In the genomic region with DNA sequence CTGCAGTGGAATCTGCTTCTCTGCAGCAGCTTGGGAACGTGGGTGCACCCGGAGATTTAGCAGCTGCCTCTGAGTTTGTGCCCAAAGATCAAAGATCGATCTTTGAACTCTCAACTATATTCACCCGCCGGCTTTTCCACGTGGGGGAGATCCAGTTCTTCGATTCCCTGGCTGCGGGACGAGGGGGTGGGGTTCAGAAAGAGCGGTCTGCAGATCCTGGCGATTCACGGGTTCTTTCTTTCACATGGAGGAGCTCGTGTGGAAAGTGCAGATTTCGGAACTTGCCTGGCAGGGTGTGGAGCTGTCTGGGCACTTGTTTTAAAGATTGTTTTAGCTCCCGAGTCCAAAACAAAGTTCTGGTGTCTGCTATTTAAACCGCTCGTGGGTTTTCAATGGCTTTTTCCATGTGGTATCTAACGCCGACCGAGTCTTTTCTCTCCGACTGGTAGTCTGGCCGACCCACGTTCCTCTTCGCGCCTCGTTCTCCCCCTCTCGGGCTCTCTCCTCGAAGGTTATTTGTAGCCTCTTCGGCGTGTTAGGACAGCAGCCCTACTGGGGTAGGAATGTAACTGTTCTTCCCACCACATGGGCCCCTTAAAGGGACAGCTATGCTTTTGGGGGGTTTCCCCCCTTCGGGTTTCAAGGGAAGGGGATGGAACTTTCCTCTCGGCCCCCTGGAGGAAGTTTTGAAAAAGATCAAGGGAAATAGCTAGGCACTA, we compare ENCODE assay signal across 8 mouse cellular contexts. TPM values are rescaled to one million over a fixed set of nuclear protein-coding genes. Genes with fewer than 3 reads are reported as not detected.
A peak's percentile ranks its signal among the peaks of the same experiment; 100 is the strongest.
DNase-seq lines count a peak whose midpoint lies in the region; ATAC-seq and TF ChIP-seq lines count a peak whose summit lies in the region.

No protein-coding gene starts in this region.

- DNase-seq in left cerebral cortex, adult 2 months (ENCODE audit: extremely low spot score in 1 of 2, low spot score in 2 of 2): no peak
- DNase-seq in left cerebral cortex, adult 9 months (ENCODE audit: low spot score in 2 of 2): no peak
- DNase-seq in brain, embryonic 14.5 days (ENCODE audit: low read depth): peak; percentile 80
- peak; percentile 76 for DNase-seq in retina, embryonic 14.5 days (ENCODE audit: low spot score)

- H3K9ac ChIP-seq in heart, embryonic 11.5 days (ENCODE audit: low read depth, low read length): peak overlapping the region; percentile 86
- peak overlapping the region; percentile 80 for H3K9ac ChIP-seq in kidney, embryonic 15.5 days
- H3K9ac ChIP-seq in lung, embryonic 15.5 days: peak overlapping the region; percentile 79

- no peak for ATAC-seq in heart, embryonic 11.5 days (replicated peaks; ENCODE audit: insufficient number of reproducible peaks, low FRiP score, low TSS enrichment)
- 0 out of 2 replicates have a peak, but pooled peaks have one; percentile 4 for ATAC-seq in kidney, embryonic 15.5 days (replicated peaks; ENCODE audit: low FRiP score)
- ATAC-seq in lung, embryonic 15.5 days (ENCODE audit: borderline replicate concordance, extremely low read depth, low FRiP score, low TSS enrichment): peak; percentile 37
- ATAC-seq in inflammation-experienced regulatory T-cells, adult 6 months: no peak

- peak overlapping the region; percentile 63 for H3K4me3 ChIP-seq in left cerebral cortex, adult 2 months
- peak overlapping the region; percentile 87 for H3K4me3 ChIP-seq in heart, embryonic 11.5 days (ENCODE audit: low read depth, low read length)
- peak overlapping the region; percentile 81 for H3K4me3 ChIP-seq in kidney, embryonic 15.5 days (replicated peaks)
- peak overlapping the region; percentile 72 for H3K4me3 ChIP-seq in lung, embryonic 15.5 days

- peaks cover 34% of the 10 kb centered on the region for H3K4me1 ChIP-seq in heart, embryonic 11.5 days (ENCODE audit: control insufficient read depth, insufficient read depth, low read length)
- H3K4me1 ChIP-seq in kidney, embryonic 15.5 days: peaks cover 70% of the 10 kb centered on the region
- H3K4me1 ChIP-seq in lung, embryonic 15.5 days: peaks cover 59% of the 10 kb centered on the region

- H3K27ac ChIP-seq in left cerebral cortex, adult 2 months: peak overlapping the region; percentile 50
- H3K27ac ChIP-seq in heart, embryonic 11.5 days (ENCODE audit: low read depth, low read length): peak overlapping the region; percentile 91
- H3K27ac ChIP-seq in kidney, embryonic 15.5 days: peak overlapping the region; percentile 93
- H3K27ac ChIP-seq in lung, embryonic 15.5 days: peak overlapping the region; percentile 96

- under 1% methylated on average over 32 of the region's 32 CpGs for WGBS in heart, embryonic 11.5 days (ENCODE audit: insufficient replicate concordance)
- WGBS in kidney, embryonic 15.5 days: under 1% methylated on average over 32 of the region's 32 CpGs
- WGBS in lung, embryonic 15.5 days: under 1% methylated on average over 32 of the region's 32 CpGs

- H3K27me3 ChIP-seq in heart, embryonic 11.5 days (ENCODE audit: control insufficient read depth, insufficient read depth, low read length): no peaks in the 10 kb centered on the region
- H3K27me3 ChIP-seq in kidney, embryonic 15.5 days: peaks cover 8% of the 10 kb centered on the region
- H3K27me3 ChIP-seq in lung, embryonic 15.5 days: no peaks in the 10 kb centered on the region

- H3K4me2 ChIP-seq in heart, embryonic 11.5 days: peak overlapping the region; percentile 95
- H3K4me2 ChIP-seq in kidney, embryonic 15.5 days: peak overlapping the region; percentile 91
- peak overlapping the region; percentile 74 for H3K4me2 ChIP-seq in lung, embryonic 15.5 days

- no peaks in the 10 kb centered on the region for H3K9me3 ChIP-seq in heart, embryonic 11.5 days (replicated peaks; ENCODE audit: control insufficient read depth, low read length)
- H3K9me3 ChIP-seq in kidney, embryonic 15.5 days (replicated peaks): no peaks in the 10 kb centered on the region
- no peaks in the 10 kb centered on the region for H3K9me3 ChIP-seq in lung, embryonic 15.5 days

- no peak for TF ChIP-seq POLR2A in brain, embryonic 14.5 days (IDR thresholded peaks at IDR 0.05; ENCODE audit: borderline replicate concordance, extremely low read depth, insufficient read depth, insufficient read length, poor library complexity, severe bottlenecking)

- intact Hi-C loops in left cerebral cortex, adult 2 months (cut with DNase I): loop anchor here (1.0 kb wide), 1 partner anchor 17 kb away; no protein-coding TSS in a partner anchor

- H3K36me3 ChIP-seq in heart, embryonic 11.5 days (ENCODE audit: control insufficient read depth, insufficient read depth, low read length): no peaks in the 10 kb centered on the region
- H3K36me3 ChIP-seq in kidney, embryonic 15.5 days: no peaks in the 10 kb centered on the region
- H3K36me3 ChIP-seq in lung, embryonic 15.5 days: no peaks in the 10 kb centered on the region

- peak; percentile 17 for TF ChIP-seq CTCF in left cerebral cortex, adult 2 months (IDR thresholded peaks at IDR 0.05)
- peak; percentile 29; the same call in 1 of the 2 replicates for TF ChIP-seq CTCF in brain, embryonic 14.5 days (IDR thresholded peaks at IDR 0.05; ENCODE audit: borderline replicate concordance, extremely low read depth, insufficient read depth, insufficient read length)

RNA-seq across cellular contexts. Expression of a gene that starts 1.5 kb away (rescaled TPM):
- total RNA-seq in left cerebral cortex, adult 2 months (2021): 10 to 100 TPM; 25.3 to 27.3 TPM
- polyA plus RNA-seq in brain, embryonic 14.5 days (2012; rRNA removed): 9.0 and 12.4 TPM in 2 replicates
- polyA plus RNA-seq in heart, embryonic 11.5 days (2014; fragmentation: Nextera tagmentation; extraction: Ambion mirVana): 3.8 and 4.0 TPM in 2 replicates
- 9.3 and 9.5 TPM in 2 replicates for polyA plus RNA-seq in kidney, embryonic 15.5 days (2015; fragmentation: Nextera tagmentation; extraction: Ambion mirVana)
- polyA plus RNA-seq in lung, embryonic 15.5 days (2015; fragmentation: Nextera tagmentation; extraction: Ambion mirVana): 10.0 and 11.4 TPM in 2 replicates
- polyA plus RNA-seq in inflammation-experienced regulatory T-cells, adult 6 months (2017; shearing (Covaris generic)): under 1 TPM in 2 of 3 experiments, not detected in 1; 0.13 to 0.17 TPM

RNA-seq across cellular contexts. Expression of a gene that starts 14.3 kb away (rescaled TPM):
- 100 to 1,000 TPM in 1 of 2 experiments, 10 to 100 TPM in 1; 90.6 to 107 TPM for total RNA-seq in left cerebral cortex, adult 2 months (2021)
- polyA plus RNA-seq in brain, embryonic 14.5 days (2012; rRNA removed): 82.7 and 86.3 TPM in 2 replicates
- 43.9 and 47.4 TPM in 2 replicates for polyA plus RNA-seq in heart, embryonic 11.5 days (2014; fragmentation: Nextera tagmentation; extraction: Ambion mirVana)
- polyA plus RNA-seq in kidney, embryonic 15.5 days (2015; fragmentation: Nextera tagmentation; extraction: Ambion mirVana): 56.0 and 65.7 TPM in 2 replicates
- 66.8 and 68.4 TPM in 2 replicates for polyA plus RNA-seq in lung, embryonic 15.5 days (2015; fragmentation: Nextera tagmentation; extraction: Ambion mirVana)
- 10 to 100 TPM; 21.0 to 50.3 (median 48.7) TPM for polyA plus RNA-seq in inflammation-experienced regulatory T-cells, adult 6 months (2017; shearing (Covaris generic))

Comparison
In these comparisons a context has a peak if more than half of its experiments do, and no peak if none do; other contexts are left out.
1. DNase-seq: peak in brain, embryonic 14.5 days (single experiment) and retina, embryonic 14.5 days (single experiment); none in left cerebral cortex, adult 2 months (0 of 2) and left cerebral cortex, adult 9 months (0 of 2).
2. ATAC-seq: peak in kidney, embryonic 15.5 days (single experiment) and lung, embryonic 15.5 days (single experiment); none in heart, embryonic 11.5 days (single experiment) and inflammation-experienced regulatory T-cells, adult 6 months (single experiment).
3. Peak in every context shown above with its lines, with median percentiles within 50 percentile points of each other: H3K27ac ChIP-seq, H3K4me3 ChIP-seq, H3K4me2 ChIP-seq and H3K9ac ChIP-seq.